Mouse (Mus musculus): ENCODE results near the gene Kbtbd8.

Gene Kbtbd8

DNA sequence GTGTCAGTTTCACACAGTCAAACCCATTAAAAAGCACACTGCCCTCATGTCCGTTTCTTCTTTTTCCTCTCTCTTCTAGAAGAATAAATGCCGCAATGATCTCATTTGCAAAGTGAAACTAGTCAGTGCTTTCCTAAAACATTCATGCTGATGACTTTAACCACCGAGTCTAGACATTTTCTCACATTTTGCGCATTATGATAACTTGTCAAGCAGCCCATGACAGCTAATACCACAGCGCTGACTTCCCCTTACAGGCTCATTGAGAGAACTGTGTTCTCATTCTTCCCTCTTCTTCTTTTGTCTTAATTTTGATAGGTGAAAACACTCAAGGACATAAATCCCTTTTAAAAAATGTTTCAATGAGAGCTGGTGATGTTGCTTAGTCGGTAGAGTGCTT is 52.4 kb downstream of the Kbtbd8 start:
- no peak for DNase-seq (ENCODE audit: low read depth, low spot score)

DNA sequence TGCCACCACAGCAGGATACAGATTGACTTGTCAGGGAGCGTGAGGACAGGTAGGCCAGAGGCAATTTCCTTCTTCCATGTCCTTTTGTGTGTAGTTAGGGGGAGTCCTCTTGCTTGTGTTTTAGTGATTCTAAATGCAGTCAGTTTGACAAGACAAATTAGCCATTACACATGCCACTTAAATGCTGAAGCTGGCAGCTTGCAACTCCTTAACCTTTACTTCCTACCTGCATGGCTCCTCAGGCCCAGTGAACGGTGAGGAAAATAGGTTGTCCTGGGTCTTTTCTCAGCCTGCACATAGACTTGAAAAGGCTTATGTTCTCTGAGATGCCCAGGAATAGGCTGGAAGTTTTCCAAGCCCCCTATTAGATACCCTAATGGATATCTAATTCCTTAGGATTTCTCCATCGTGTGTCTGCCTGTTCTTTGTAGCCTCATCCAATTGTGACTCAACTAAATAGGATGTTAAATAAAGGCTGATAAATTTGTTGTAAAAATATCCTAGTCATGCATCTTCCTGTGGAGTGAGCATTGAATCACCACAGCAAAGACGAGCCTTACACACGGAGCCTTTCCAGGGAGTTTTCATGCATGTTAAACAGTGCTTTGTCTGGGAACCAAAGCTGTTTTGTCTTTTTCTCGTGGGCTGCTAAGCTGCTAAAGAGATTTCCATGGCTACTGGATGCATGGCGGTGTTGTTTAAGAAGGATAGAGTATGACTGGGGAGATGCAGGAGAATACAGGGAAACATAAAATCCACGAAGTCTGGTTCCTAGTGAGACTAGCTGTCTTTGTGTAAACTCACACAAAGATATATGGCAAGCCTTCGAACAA is 57.5 kb downstream of the Kbtbd8 start:
- no peak for DNase-seq (ENCODE audit: low read depth, low spot score)

Data from forelimb bud, embryonic 11.5 days (tissue).